Mouse (Mus musculus) cerebellum, postnatal 4 days (tissue): ENCODE results near the gene Gm20388.
A peak's percentile ranks its signal among the peaks of the same experiment; 100 is the strongest.

Experiments
- DNase-seq, 2 experiments: peaks; one replicate each; pipeline ENCODE4 v3.0.0; 2022; ENCODE audit warnings: low spot score in 2 of 2, mixed read lengths in 1 of 2

Gene Gm20388

DNA sequence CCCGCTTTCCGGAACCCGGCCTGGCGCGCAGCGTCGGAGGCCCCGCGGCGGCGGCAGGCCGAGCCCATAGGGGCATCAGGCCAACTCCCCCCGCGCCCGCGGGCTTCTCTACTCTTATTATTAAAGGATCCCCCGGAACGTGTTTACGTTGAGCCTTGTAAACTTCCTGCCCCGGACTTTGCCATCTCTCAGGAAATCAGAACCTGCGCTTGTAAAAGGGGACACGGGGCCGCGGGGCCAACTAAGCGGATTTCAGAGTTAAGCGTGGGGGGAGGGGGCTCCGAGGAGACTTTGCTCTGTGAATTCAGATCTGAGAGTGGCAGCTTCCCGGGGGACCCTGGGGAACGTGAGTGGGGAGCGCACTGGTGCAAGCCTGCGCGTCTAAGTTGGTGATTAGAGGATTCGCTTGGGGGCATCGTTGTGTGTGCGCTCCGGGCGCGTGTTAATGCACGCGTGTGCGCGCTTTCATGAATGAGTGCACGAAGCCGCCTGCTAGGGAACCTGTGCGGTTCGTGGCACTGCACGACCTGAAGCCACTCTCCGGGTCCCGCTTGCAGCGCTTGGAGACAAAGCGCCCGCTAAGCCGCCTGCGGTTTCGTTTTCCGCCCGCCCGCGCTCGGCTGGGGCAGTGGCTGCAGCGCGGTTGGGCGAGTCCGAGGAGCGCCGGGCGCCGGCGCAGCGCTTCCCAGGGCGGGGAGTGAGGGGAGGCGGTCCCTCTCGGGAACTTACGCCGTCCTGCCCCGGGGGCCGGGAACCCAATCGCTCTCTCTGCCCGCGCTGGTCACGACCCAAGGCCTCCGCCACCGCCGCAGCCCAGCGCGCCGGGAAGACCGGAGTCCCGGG, 1172.7 kb downstream of the Gm20388 start:
- DNase-seq, result no peak

DNA sequence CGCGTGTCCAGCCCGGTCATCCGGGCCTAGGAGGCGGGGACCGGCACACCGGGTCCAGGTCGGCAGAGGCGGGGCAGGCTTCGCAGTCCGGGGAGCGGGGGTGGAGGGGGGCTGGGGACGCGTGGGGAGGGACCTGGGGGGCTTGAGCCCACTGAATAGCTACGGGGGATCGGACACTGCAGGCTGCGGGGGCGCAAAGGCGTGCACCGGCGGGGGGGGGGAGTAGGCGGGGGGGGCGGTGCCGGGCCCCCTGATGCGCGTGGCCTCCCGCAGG, 1173.2 kb downstream of the Gm20388 start:
- no peak for DNase-seq

DNA sequence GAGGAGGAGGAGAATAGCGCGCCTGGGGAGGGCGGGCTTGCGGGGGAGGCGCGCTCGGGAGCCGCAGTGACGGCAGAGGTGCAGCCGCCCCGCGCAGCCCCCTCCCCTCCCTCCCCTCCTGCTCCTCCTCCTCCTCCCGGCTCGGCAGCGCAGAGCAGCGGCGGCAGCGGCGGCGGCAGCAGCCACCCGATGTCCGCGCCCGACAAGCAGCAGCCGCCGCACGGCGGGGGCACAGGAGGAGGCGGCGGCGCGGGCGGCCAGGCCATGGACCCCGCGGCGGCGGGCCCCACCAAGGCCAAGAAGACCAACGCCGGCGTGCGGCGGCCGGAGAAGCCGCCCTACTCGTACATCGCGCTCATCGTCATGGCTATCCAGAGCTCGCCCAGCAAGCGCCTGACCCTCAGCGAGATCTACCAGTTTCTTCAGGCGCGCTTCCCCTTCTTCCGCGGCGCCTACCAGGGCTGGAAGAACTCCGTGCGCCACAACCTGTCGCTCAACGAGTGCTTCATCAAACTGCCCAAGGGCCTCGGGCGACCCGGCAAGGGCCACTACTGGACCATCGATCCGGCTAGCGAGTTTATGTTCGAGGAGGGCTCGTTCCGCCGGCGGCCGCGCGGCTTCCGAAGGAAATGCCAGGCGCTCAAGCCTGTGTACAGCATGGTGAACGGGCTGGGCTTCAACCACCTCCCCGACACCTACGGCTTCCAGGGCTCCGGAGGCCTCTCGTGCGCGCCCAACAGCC, 1173.7 kb downstream of the Gm20388 start, which contains the start of gene Foxf1:
Foxf1 (plus strand) TSS at position 177 of the 742 bp plus-strand sequence.
- DNase-seq, result no peak

DNA sequence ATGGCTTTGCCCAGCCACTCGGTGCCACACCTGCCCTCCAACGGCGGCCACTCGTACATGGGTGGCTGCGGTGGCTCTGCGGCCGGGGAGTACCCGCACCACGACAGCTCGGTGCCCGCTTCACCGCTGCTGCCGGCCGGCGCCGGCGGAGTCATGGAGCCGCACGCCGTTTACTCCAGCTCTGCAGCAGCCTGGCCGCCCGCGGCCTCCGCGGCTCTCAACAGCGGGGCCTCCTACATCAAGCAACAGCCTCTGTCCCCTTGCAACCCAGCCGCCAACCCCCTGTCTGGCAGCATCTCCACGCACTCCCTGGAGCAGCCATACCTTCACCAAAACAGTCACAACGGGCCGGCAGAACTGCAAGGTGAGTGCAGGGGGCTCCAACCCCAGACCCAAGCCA, 1174.4 kb downstream of the Gm20388 start:
- no peak for DNase-seq

DNA sequence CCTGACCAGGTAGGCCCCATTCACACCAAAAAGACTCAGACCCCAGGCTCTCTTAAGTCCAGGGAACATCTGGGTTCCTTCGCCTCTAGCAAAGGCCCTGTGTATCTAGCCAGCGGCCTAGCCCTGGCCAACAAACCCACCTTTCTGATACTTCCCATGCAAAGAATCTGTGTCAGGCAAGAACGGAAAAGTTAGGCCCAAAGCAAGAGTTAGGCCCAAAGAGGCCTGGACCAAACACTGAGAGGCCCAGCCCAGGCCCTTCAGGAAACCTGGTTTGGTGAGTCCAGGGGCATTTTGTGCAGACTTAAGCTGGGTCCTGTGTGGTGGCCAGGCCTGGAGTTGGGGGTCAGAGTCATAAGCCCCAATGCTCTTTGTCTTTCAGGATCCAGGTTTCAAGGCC, 1174.9 kb downstream of the Gm20388 start:
- no peak for DNase-seq

DNA sequence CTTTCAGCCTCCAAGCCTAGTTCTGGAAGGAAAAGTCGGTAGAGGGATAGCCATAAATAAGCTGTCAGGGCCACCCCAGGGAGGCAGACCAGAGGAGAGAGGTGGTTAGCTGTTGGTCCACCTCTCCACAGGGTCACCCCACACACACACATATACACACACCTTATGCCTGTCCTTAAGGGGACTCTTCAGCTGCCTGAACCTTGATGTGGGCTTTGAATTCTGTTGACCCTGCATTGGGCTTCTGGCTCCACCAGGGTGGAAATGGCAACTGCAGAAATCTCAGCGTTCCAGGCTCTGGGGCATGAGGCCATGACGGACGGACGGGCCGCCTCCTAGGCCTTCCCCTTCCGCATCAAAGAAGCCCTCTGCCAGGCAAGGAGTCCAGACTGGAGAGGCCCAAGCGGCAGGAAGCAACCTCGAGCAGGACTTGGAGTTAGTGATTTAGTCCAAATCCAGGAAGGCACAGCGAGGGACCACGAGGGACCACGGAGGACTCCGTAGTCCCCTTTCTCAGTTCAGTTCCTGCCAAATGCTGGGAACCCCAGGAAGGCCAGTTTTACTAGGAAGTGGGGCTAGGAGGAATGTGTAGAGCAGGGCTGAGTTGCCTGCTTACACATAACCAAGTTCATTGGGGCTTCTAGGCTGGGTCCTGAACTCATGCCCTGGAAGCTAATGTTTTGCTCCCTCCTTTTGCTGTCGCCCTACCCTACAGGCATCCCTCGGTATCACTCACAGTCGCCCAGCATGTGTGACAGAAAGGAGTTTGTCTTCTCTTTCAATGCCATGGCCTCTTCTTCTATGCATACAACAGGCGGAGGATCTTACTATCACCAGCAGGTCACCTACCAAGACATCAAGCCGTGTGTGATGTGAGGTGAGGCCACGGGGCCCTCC, 1175.6 kb downstream of the Gm20388 start:
- DNase-seq, result no peak

DNA sequence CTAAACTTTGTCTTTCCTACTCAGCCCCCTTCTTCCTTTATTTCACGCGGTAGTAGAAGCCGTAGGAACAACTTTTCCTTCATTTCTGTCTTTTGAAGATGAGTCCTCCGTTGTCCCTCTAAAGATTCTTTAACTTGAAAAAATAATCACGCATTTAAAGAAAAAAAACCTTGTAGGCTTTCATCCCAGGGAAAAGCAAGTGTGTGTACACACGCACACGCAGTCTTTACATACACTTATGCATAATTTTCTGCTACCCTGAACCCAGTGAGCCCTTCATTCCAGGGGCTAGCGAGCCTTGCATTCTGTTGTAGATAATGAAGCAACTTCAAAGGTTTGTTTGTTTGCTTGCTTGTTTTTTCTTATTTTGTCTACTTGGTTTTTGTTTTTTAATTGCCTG, 1177.6 kb downstream of the Gm20388 start:
- no peak for DNase-seq

DNA sequence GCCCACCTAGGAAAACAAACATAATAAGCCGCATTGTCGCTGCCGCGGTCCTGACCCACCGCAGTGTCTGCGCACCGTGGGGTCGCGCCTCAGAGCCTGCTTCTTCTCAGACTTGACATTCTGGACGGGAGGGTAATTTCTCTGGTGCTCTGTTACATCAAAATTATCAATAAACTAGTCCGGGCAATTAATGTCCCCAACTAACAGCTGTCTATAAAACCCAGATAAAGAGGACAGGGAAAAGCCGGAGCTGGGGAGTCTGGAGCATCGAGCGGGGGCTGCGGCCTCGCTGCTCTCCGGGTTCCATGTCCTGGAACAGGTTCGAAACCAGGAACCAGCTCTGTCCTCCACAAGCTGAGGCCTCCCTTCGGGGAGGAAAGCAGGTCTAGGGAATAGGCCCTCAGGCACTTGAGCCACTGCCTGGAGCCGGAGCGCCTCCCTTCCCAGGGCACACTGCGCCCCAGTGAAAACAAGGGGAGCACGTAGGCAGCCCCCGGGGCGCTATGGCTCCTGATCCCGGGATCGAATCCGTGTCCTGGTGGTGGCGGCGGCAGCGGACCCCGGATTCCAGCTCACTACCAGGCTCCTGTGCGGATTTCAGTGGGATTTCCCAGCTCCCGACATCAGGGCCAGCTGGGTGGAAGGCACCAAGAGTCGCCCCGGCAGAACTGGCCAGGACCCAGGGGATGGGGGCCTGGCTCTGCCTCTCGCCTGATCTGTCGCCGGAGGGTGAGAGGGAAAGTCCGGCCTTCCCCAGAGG, 1178.4 kb downstream of the Gm20388 start:
- no peak for DNase-seq

DNA sequence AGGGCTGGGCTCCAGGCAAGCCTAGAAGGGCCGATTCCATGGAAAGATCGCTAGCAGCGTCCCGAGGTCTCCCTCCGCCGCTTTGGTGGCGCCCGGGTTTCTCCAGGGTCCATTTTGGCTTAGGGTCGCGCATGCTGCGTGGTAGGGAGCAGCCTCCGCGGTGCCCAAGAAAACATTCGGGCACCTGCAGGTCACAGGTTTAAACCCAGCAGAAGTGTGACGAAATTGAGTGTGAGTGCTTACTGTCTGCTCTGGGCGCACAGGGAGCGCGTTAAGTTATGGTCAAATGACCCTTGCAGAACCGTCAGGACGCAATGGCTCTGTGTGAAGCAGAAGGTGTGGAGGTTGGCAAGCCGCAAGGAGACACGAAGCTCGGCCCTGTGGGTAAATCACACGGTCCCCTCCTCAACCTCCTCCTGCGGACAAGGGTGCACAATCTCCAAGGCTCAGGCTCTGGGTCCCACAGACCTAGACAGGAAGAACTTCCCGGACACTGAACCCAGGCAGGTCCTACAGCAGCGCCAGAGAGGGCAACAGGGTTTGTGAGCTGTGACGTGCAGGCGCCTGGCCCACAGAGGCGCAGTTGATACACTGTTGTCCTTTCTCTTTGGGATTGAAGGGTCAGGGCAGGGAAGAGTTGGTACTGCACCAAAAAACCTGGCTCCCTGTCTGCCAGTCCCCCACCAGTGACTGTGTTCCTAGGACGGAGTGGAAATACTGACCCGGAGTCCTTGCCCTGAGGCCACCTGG, 1179.2 kb downstream of the Gm20388 start:
- DNase-seq, result no peak

DNA sequence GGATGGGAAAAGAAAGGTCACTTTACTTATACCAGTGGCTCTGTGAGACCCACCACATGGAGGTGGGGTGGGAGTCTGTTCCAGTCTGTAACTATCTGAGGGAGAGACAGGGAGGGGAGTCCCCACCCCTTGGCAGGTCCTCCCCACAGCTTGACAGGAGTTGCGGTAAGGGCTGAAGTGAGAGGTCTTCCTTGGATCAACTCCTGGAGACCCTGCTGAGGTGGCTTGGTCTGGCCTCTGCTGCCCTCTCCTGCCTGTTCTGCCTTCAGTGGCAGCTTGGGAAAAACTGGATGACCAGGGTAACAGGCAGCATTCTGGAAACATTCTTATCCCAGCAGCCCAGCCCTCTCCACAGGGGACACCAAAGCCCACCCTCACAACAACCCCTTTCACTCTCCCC, 1180.1 kb downstream of the Gm20388 start:
- DNase-seq, result no peak

DNA sequence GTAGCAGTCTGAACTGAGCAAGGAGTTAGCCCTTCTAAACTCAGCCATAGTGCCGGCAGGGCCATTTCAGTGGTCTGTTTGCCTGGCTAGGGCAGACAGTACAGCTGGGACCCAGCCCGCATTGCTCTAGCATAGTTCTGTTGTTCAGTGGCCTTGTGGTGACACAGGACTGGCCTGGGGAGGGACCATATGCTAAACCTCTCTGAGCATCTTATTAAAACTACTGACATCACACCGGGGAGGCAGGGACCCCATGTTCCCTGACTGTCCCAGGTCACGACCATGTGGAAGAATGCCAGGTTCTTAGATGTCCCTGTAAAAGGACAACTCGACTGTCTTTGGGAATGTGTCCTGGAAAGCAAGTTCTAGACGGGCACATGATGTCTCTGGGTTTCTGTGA, 1181.5 kb downstream of the Gm20388 start:
- DNase-seq, result no peak

DNA sequence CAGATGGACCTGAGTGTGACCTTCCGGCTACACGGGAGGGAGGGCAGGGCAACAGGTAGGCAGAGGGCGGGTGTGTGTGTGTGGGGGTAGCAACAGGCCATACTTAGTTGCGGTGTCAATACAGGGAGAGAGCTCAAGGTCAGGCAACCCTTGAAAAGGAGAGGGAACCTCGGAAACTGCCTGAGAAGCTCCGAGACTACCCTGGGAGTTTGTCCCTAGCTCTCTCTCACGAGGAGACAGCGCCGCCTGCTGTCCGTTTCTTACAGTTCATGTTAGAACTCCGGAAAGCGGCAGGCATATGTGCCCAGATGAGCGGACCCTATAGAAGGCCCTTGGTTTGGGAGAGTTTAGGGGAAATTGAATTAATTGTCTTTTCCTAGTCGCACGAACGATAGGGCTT, 1182.0 kb downstream of the Gm20388 start:
- DNase-seq, result peak; percentile 82 to 91

DNA sequence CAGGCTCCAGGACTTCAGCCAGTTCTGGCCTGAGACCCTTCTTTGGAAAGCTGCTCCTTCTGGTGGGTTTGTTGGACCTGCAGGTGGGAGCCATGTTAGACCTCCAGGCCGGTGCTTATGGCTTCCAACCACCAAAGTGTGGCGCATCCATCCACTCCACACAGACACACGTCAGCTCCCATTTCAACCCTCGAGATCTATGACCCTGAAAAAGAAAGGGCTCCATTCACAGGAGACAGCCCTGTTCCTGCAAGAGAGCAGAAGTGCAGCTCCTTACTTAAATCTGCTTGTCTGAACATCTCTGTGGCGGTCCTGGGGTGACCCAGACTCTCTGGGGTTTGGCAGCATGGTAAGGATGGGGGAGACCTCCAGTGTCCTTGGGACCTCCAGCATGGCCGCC, 1182.9 kb downstream of the Gm20388 start:
- no peak for DNase-seq

DNA sequence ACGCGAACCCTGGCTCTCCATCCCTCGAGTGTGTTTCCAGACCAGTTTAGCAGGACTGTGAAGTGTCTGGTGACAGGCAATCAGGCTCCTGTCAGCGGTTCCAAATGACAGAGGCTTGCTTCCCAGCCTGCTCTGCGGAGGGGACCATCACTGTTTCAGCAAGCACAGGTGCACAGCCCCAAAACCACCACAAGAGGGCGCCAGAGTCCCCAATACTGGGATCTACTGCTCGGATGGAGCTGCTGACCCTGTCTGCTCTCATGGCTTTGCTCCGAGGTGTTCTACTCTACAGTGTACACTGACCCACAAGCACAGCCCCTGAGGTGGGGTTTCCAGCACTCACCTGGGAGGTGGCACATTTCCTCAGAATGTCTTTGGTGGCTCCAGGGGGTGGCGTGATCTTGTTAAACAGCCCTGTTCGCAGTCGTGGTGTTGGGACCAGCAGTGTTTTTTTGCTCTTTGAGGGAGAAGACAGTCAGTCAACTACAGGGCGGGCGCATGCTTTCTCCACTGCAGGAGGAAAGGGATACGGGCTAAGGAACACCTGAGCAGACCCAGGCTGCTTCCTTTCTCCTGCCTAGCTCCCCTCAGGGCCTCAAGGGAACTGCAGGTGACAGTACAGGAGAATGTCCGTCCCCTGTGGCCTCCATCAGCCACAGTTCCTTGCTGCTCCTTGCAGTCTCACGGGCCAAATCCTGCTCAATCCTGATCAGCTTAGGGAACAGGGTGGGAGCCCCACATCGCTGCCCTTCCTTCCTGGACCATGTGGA, 1193.6 kb downstream of the Gm20388 start:
- DNase-seq, result peak; percentile 85 to 87

DNA sequence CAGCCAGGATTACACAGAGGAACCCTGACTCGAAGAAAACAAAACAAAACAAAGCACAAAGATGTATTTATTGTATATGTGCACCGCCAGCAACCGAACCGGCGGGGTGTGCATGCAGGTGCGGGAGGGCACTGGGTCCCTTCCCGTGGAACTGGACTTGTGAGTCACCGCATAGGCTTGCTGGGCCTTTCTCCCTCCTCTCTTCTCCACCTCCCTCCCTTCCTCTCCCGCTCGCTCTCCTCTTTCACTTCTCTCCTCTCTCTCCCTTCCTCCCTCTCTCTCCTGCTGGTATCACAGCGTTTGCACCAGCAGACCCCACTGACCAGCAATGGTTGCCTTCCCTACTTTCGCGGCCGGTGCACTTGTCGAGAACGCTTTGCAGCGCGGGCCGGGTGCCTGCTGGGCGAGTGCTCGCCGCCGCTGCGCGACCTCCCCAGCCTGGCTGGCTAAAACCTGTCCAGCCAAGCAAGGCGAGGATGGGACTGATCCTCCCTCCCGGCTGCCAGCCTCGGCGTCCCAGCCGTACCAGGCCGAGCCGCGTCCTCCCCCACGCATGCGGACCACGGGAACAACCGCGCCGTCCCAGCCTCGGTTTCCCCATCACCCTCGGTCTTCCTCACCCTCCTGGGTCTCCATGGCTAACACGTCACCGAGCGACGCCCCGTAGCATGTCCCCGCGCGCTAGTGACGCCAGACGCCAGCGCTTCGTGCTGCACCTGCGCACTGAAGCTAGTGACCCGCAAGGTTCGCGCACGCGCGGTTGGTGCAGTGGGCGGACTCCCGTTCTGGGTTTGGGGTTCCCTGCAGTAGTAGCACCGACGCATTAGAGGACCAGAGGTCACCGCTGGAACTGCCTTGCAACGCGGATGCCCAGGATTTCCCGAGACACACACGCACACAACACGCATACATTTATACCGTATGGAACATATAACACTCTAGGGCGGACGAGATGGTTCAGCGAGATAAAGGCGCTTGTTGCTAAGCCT, 1197.3 kb downstream of the Gm20388 start, which contains the start of gene Mthfsd:
Mthfsd (minus strand) TSS at position 725 of the 989 bp plus-strand sequence.
- DNase-seq, result peak; percentile 97 to 98

DNA sequence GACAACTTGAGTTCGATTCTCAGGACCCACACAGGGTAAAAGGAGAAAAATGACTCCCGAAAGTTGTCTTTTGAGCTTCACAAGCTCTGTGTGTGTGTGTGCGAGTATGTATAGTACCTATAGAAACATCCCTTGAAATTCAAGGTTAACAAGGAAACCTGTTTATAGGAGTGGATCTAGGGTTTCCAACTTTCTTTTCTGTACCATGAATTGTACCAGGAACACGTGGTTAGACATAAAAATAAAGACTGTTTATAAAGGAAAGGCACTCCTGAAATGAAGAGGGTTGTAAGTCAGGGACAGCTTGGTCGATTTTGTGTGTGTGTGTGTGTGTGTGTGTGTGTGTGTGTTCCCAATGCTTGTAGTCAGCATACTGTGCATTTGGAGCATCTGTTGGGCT, 1198.0 kb downstream of the Gm20388 start:
- no peak for DNase-seq

DNA sequence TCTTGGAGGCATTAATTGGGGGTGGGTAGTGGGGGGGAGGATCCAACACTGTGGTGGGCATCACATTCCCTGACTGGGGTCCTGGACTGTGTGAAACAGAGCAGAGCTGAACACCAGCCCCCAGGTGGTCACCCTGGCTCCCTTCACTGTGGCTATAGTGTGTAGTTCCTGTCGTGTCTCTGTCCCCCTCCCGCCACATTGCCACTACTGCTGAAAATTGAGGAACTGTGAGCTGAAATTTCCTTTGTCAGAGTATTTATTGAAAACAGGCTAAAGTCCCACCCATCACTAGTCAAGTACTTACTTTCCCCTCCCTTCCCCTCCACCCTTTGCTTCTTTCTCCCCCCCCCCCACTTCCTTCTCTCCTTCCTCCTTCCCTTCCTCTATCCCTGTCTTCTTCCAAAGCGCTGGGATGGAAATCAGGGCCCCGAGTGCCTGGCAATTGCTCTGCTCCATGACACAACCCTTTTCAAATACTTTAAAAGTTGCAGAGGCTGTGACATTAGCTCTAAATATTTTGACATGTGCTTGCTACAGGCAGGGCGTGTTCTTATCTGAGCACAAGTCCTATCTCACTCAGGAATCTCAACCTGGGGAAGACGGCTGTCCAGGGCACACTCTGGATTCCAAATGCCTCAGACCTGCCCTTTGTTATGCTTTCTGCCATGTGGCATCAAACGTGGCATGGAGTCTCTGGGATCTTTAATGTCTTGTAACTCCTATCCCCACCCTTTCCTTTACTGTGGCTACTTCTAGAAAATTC, 1200.7 kb downstream of the Gm20388 start:
- no peak for DNase-seq

DNA sequence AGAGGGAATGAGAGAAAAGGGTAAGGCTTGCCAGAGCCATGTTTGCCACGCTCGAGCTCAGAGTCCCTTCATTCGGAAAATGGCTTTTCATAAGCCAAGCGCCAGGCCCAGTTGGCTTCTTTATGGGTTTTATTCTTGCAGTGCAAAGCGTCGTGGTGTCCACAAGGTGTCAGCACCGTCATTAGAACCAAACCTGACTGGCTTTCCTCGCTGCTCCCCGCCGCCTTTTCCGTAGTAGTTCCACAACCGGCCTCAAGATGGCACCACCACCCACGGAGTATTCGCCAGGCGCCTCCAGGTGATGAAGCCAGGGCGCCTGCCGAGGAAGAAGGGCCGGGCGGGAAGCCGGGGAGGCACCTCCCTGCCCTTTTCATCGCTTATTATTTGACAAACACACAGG, 1202.6 kb downstream of the Gm20388 start:
- peak; percentile 98 to 99 for DNase-seq
